8 mouse cellular contexts compared by ENCODE assay signal in genomic region chr11:85989940-85990493, GRCm38 (mm10).
A peak's percentile ranks its signal among the peaks of the same experiment; 100 is the strongest.
DNase-seq lines count a peak whose midpoint lies in the region; ATAC-seq and TF ChIP-seq lines count a peak whose summit lies in the region.

No protein-coding gene starts in this region.

- peaks cover 14% of the 10 kb centered on the region for H3K4me1 ChIP-seq in hindbrain, embryonic 12.5 days
- 0 out of 2 replicates have a peak, but pooled peaks cover 3% of the 10 kb centered on the region for H3K4me1 ChIP-seq in liver, embryonic 13.5 days (replicated peaks)

- WGBS in hindbrain, embryonic 12.5 days: 13% methylated on average over 12 of the region's 12 CpGs
- WGBS in liver, embryonic 13.5 days (ENCODE audit: insufficient replicate concordance): 15% methylated on average over 11 of the region's 12 CpGs

- no peak overlapping the region for H3K27ac ChIP-seq in layer of hippocampus, adult 2 months
- no peak overlapping the region for H3K27ac ChIP-seq in hindbrain, embryonic 12.5 days
- no peak overlapping the region for H3K27ac ChIP-seq in liver, embryonic 13.5 days

- no peak for ATAC-seq in hindbrain, embryonic 12.5 days (ENCODE audit: low FRiP score)
- no peak for ATAC-seq in liver, embryonic 13.5 days (ENCODE audit: low read depth)
- no peak for ATAC-seq in granulocyte monocyte progenitor cell, adult 5-6 weeks (replicated peaks; ENCODE audit: poor library complexity, severe bottlenecking)

- peak overlapping the region; percentile 47 for H3K4me2 ChIP-seq in hindbrain, embryonic 12.5 days (replicated peaks)
- peak overlapping the region; percentile 43 for H3K4me2 ChIP-seq in liver, embryonic 13.5 days

- no peaks in the 10 kb centered on the region for H3K9me3 ChIP-seq in hindbrain, embryonic 12.5 days (replicated peaks)
- no peaks in the 10 kb centered on the region for H3K9me3 ChIP-seq in liver, embryonic 13.5 days (replicated peaks)

- no peak overlapping the region; the same call in 1 of the 2 replicates for H3K9ac ChIP-seq in hindbrain, embryonic 12.5 days
- H3K9ac ChIP-seq in liver, embryonic 13.5 days: no peak overlapping the region

- peak; percentile 33 for TF ChIP-seq CTCF in layer of hippocampus, adult 2 months (conservative IDR thresholded peaks at IDR 0.05)

- 0 out of 2 replicates have a peak, but pooled peaks cover 8% of the 10 kb centered on the region for H3K27me3 ChIP-seq in hindbrain, embryonic 12.5 days
- H3K27me3 ChIP-seq in liver, embryonic 13.5 days: peaks cover 36% of the 10 kb centered on the region

- no peak for DNase-seq in layer of hippocampus, adult 2 months (ENCODE audit: low spot score in 2 of 2)
- DNase-seq in layer of hippocampus, postnatal 25 days (ENCODE audit: extremely low spot score in 1 of 2, low spot score in 1 of 2): no peak
- DNase-seq in embryo, embryonic 11.5 days (ENCODE audit: low read depth, low spot score): peak; percentile 26
- no peak for DNase-seq in liver, embryonic 13.5 days
- DNase-seq in natural killer cell, adult 2 months (ENCODE audit: low spot score in 2 of 2): peak; percentile 17 to 28
- DNase-seq in layer of hippocampus, postnatal 14 days (ENCODE audit: low spot score in 2 of 2): no peak

- no peaks in the 10 kb centered on the region for H3K36me3 ChIP-seq in hindbrain, embryonic 12.5 days
- H3K36me3 ChIP-seq in liver, embryonic 13.5 days: no peaks in the 10 kb centered on the region

- H3K4me3 ChIP-seq in layer of hippocampus, adult 2 months: peak overlapping the region; percentile 22; the same call in 1 of the 2 replicates
- peak overlapping the region; percentile 12; the same call in 1 of the 2 replicates for H3K4me3 ChIP-seq in hindbrain, embryonic 12.5 days
- peak overlapping the region; percentile 14; the same call in 1 of the 2 replicates for H3K4me3 ChIP-seq in liver, embryonic 13.5 days (replicated peaks)

Comparison
In these comparisons a context has a peak if more than half of its experiments do, and no peak if none do; other contexts are left out.
1. DNase-seq: peak in embryo, embryonic 11.5 days (single experiment) and natural killer cell, adult 2 months (2 of 2); none in layer of hippocampus, adult 2 months (0 of 2), layer of hippocampus, postnatal 25 days (0 of 2), liver, embryonic 13.5 days (single experiment) and layer of hippocampus, postnatal 14 days (0 of 2).
2. Peak in every context shown above with its lines, with median percentiles within 50 percentile points of each other: H3K4me3 ChIP-seq.